Mouse (Mus musculus) testis, postnatal 14 days (tissue): ENCODE measurements around the gene Nat10.

ENCODE experiments used
- DNase-seq: peaks from one replicate; pipeline ENCODE4 v3.0.0; 2021; ENCODE audit warnings: low spot score

Nat10 gene

GRCm38 (mm10) chr2:103760906-103761716, at the start of gene Nat10:
Gene Nat10 (minus strand): TSS chr2:103761270.
- DNase-seq: peak; percentile 97

- peak; percentile 55 for DNase-seq
Observed at GRCm38 (mm10) chr2:103810412-103810811, 49.3 kb upstream of the Nat10 start.

- DNase-seq: no peak
Observed at GRCm38 (mm10) chr2:103808466-103808865, 47.4 kb upstream of the Nat10 start.

- DNase-seq: no peak
Observed at GRCm38 (mm10) chr2:103803770-103804530, 42.9 kb upstream of the Nat10 start.

- no peak for DNase-seq
Observed at GRCm38 (mm10) chr2:103802422-103802821, 41.4 kb upstream of the Nat10 start.

GRCm38 (mm10) chr2:103797491-103798009, 36.5 kb upstream of the Nat10 start, which contains the start of gene Caprin1:
Gene Caprin1 (minus strand): TSS chr2:103797649.
- peak; percentile 93 for DNase-seq

- peak; percentile 87 for DNase-seq
Observed at GRCm38 (mm10) chr2:103796861-103797466, 35.9 kb upstream of the Nat10 start.

- DNase-seq: peak; percentile 78
Observed at GRCm38 (mm10) chr2:103796211-103796860, 35.3 kb upstream of the Nat10 start.

GRCm38 (mm10) chr2:103795843-103796210, 34.8 kb upstream of the Nat10 start:
- DNase-seq: peak; percentile 74

- no peak for DNase-seq
Observed at GRCm38 (mm10) chr2:103792009-103792408, 30.9 kb upstream of the Nat10 start.

- no peak for DNase-seq
Observed at GRCm38 (mm10) chr2:103785735-103786134, 24.7 kb upstream of the Nat10 start.

- no peak for DNase-seq
Observed at GRCm38 (mm10) chr2:103784621-103785020, 23.6 kb upstream of the Nat10 start.

- DNase-seq: no peak
Observed at GRCm38 (mm10) chr2:103762492-103762891, 1.4 kb upstream of the Nat10 start.

GRCm38 (mm10) chr2:103761993-103762392, 923 bp upstream of the Nat10 start:
- DNase-seq: no peak

- no peak for DNase-seq
Observed at GRCm38 (mm10) chr2:103760421-103760820, 649 bp downstream of the Nat10 start.

GRCm38 (mm10) chr2:103755458-103756085, 5.5 kb downstream of the Nat10 start:
- DNase-seq: no peak

GRCm38 (mm10) chr2:103754614-103755013, 6.5 kb downstream of the Nat10 start:
- no peak for DNase-seq

- no peak for DNase-seq
Observed at GRCm38 (mm10) chr2:103751771-103752170, 9.3 kb downstream of the Nat10 start.

- no peak for DNase-seq
Observed at GRCm38 (mm10) chr2:103749091-103749490, 12.0 kb downstream of the Nat10 start.

- DNase-seq: no peak
Observed at GRCm38 (mm10) chr2:103747891-103748290, 13.2 kb downstream of the Nat10 start.

GRCm38 (mm10) chr2:103746761-103747160, 14.3 kb downstream of the Nat10 start:
- DNase-seq: no peak
